Mouse (Mus musculus): ENCODE measurements around the gene Sfxn3.

Gene Sfxn3

GRCm38 (mm10) chr19:45056908-45057698 is 9.8 kb downstream of the Sfxn3 start:
- H3K4me1 ChIP-seq (replicated peaks; ENCODE audit: low read depth, low read length): peaks cover 49% of the 10 kb centered on the region
- H3K9me3 ChIP-seq (ENCODE audit: low read length): no peaks in the 10 kb centered on the region
- no peak for TF ChIP-seq NANOG (IDR thresholded peaks at IDR 0.05; ENCODE audit: borderline replicate concordance, low read length)
- no peak for TF ChIP-seq CTCF (conservative IDR thresholded peaks at IDR 0.05; ENCODE audit: low read length)
- no peak for TF ChIP-seq POU5F1 (IDR thresholded peaks at IDR 0.05; ENCODE audit: borderline replicate concordance, low read length)
- H3K36me3 ChIP-seq (ENCODE audit: insufficient read depth, low read length): peaks cover 5% of the 10 kb centered on the region; the same call in 1 of the 2 replicates
- H3K27me3 ChIP-seq (ENCODE audit: insufficient read depth, low read length): peaks cover 2% of the 10 kb centered on the region; the same call in 1 of the 2 replicates
- 0 out of 2 replicates have a peak overlapping the region, but pooled peaks have one; percentile 4 for H3K4me3 ChIP-seq (replicated peaks; ENCODE audit: low read length)

- H3K4me1 ChIP-seq (replicated peaks; ENCODE audit: low read depth, low read length): peaks cover 49% of the 10 kb centered on the region
- TF ChIP-seq NANOG (IDR thresholded peaks at IDR 0.05; ENCODE audit: borderline replicate concordance, low read length) (no peak), POU5F1 (IDR thresholded peaks at IDR 0.05; ENCODE audit: borderline replicate concordance, low read length) (no peak), CTCF (conservative IDR thresholded peaks at IDR 0.05; ENCODE audit: low read length) (no peak)
Observed at GRCm38 (mm10) chr19:45057724-45058112, 10.4 kb downstream of the Sfxn3 start.

GRCm38 (mm10) chr19:45058113-45058839 is 11.0 kb downstream of the Sfxn3 start:
- no peaks in the 10 kb centered on the region for H3K36me3 ChIP-seq (ENCODE audit: insufficient read depth, low read length)
- peaks cover 2% of the 10 kb centered on the region; the same call in 1 of the 2 replicates for H3K27me3 ChIP-seq (ENCODE audit: insufficient read depth, low read length)
- H3K9me3 ChIP-seq (ENCODE audit: low read length): no peaks in the 10 kb centered on the region
- TF ChIP-seq NANOG (IDR thresholded peaks at IDR 0.05; ENCODE audit: borderline replicate concordance, low read length) (no peak), CTCF (conservative IDR thresholded peaks at IDR 0.05; ENCODE audit: low read length) (no peak), POU5F1 (IDR thresholded peaks at IDR 0.05; ENCODE audit: borderline replicate concordance, low read length) (no peak)
- H3K4me3 ChIP-seq (replicated peaks; ENCODE audit: low read length): peak overlapping the region; percentile 85
- peaks cover 46% of the 10 kb centered on the region for H3K4me1 ChIP-seq (replicated peaks; ENCODE audit: low read depth, low read length)

More at GRCm38 (mm10) chr19:45057724-45058112, 10.4 kb downstream of the Sfxn3 start:
- peaks cover under 1% of the 10 kb centered on the region; the same call in 1 of the 2 replicates for H3K36me3 ChIP-seq (ENCODE audit: insufficient read depth, low read length)
- H3K27me3 ChIP-seq (ENCODE audit: insufficient read depth, low read length): peaks cover 2% of the 10 kb centered on the region; the same call in 1 of the 2 replicates
- H3K4me3 ChIP-seq (replicated peaks; ENCODE audit: low read length): peak overlapping the region; percentile 85
- no peaks in the 10 kb centered on the region for H3K9me3 ChIP-seq (ENCODE audit: low read length)

- H3K27me3 ChIP-seq (ENCODE audit: insufficient read depth, low read length): peaks cover 2% of the 10 kb centered on the region; the same call in 1 of the 2 replicates
- H3K36me3 ChIP-seq (ENCODE audit: insufficient read depth, low read length): no peaks in the 10 kb centered on the region
- TF ChIP-seq NANOG (IDR thresholded peaks at IDR 0.05; ENCODE audit: borderline replicate concordance, low read length) (no peak), CTCF (conservative IDR thresholded peaks at IDR 0.05; ENCODE audit: low read length) (no peak)
- no peaks in the 10 kb centered on the region for H3K9me3 ChIP-seq (ENCODE audit: low read length)
- peaks cover 42% of the 10 kb centered on the region for H3K4me1 ChIP-seq (replicated peaks; ENCODE audit: low read depth, low read length)
- peak overlapping the region; percentile 85 for H3K4me3 ChIP-seq (replicated peaks; ENCODE audit: low read length)
Observed at GRCm38 (mm10) chr19:45058841-45059240, 11.5 kb downstream of the Sfxn3 start.

GRCm38 (mm10) chr19:45063565-45064292 is 16.4 kb downstream of the Sfxn3 start:
- TF ChIP-seq NANOG (IDR thresholded peaks at IDR 0.05; ENCODE audit: borderline replicate concordance, low read length) (no peak), CTCF (conservative IDR thresholded peaks at IDR 0.05; ENCODE audit: low read length) (peak; percentile 50), POU5F1 (IDR thresholded peaks at IDR 0.05; ENCODE audit: borderline replicate concordance, low read length) (no peak)
- H3K36me3 ChIP-seq (ENCODE audit: insufficient read depth, low read length): no peaks in the 10 kb centered on the region
- peak overlapping the region; percentile 39; the same call in 1 of the 2 replicates for H3K4me3 ChIP-seq (replicated peaks; ENCODE audit: low read length)
- peaks cover 37% of the 10 kb centered on the region for H3K4me1 ChIP-seq (replicated peaks; ENCODE audit: low read depth, low read length)
- H3K27me3 ChIP-seq (ENCODE audit: insufficient read depth, low read length): peaks cover 39% of the 10 kb centered on the region
- H3K9me3 ChIP-seq (ENCODE audit: low read length): no peaks in the 10 kb centered on the region

- H3K9me3 ChIP-seq (ENCODE audit: low read length): no peaks in the 10 kb centered on the region
- peaks cover 44% of the 10 kb centered on the region for H3K27me3 ChIP-seq (ENCODE audit: insufficient read depth, low read length)
- H3K4me1 ChIP-seq (replicated peaks; ENCODE audit: low read depth, low read length): peaks cover 31% of the 10 kb centered on the region
- TF ChIP-seq NANOG (IDR thresholded peaks at IDR 0.05; ENCODE audit: borderline replicate concordance, low read length) (no peak), CTCF (conservative IDR thresholded peaks at IDR 0.05; ENCODE audit: low read length) (peak; percentile 21; the same call in 1 of the 2 replicates)
- peak overlapping the region; percentile 64 for H3K4me3 ChIP-seq (replicated peaks; ENCODE audit: low read length)
- no peaks in the 10 kb centered on the region for H3K36me3 ChIP-seq (ENCODE audit: insufficient read depth, low read length)
Observed at GRCm38 (mm10) chr19:45065226-45065625, 17.9 kb downstream of the Sfxn3 start.

GRCm38 (mm10) chr19:45067170-45067569 is 19.9 kb downstream of the Sfxn3 start:
- TF ChIP-seq POU5F1 (IDR thresholded peaks at IDR 0.05; ENCODE audit: borderline replicate concordance, low read length) (no peak), CTCF (conservative IDR thresholded peaks at IDR 0.05; ENCODE audit: low read length) (no peak; the same call in 1 of the 2 replicates), NANOG (IDR thresholded peaks at IDR 0.05; ENCODE audit: borderline replicate concordance, low read length) (no peak)
- no peaks in the 10 kb centered on the region for H3K9me3 ChIP-seq (ENCODE audit: low read length)
- H3K27me3 ChIP-seq (ENCODE audit: insufficient read depth, low read length): peaks cover 44% of the 10 kb centered on the region
- H3K4me1 ChIP-seq (replicated peaks; ENCODE audit: low read depth, low read length): peaks cover 47% of the 10 kb centered on the region
- H3K4me3 ChIP-seq (replicated peaks; ENCODE audit: low read length): peak overlapping the region; percentile 46
- no peaks in the 10 kb centered on the region for H3K36me3 ChIP-seq (ENCODE audit: insufficient read depth, low read length)
